Mouse (Mus musculus) CD4-positive, CD25-positive, alpha-beta regulatory T cell, adult 4 months (primary cell): ENCODE results near the gene Stx4a. TPM values are rescaled to one million over a fixed set of nuclear protein-coding genes. Genes with fewer than 3 reads are reported as not detected.
"Not testable (repeated sequence)": the region's sequence is repeated elsewhere in the genome, so short reads cannot be mapped to it uniquely, and the experiment has no call there.

Experiments used
- ATAC-seq: one replicate; pipeline ENCODE4 v1.8.0; 2017
- polyA plus RNA-seq, 2 experiments: library from polyadenylated mRNA; unstranded; fragments of 100-300 nt; shearing (Covaris generic); gene quantifications; one replicate each; pipeline ENCODE4 v1.2.1; 2017

Gene Stx4a
- polyA plus RNA-seq, 2 experiments from 2014 or later, result 62.0 to 110 TPM

- ATAC-seq, result no peak
Observed at GRCm38 (mm10) chr7:127869149-127869810, 45.2 kb downstream of the Stx4a start.

GRCm38 (mm10) chr7:127870136-127870821 lies 46.2 kb downstream of the Stx4a start:
- no peak for ATAC-seq

GRCm38 (mm10) chr7:127874812-127875626 lies 50.9 kb downstream of the Stx4a start:
- ATAC-seq, result peak; percentile 5

- peak; percentile 73 for ATAC-seq
Observed at GRCm38 (mm10) chr7:127875627-127876001, 51.5 kb downstream of the Stx4a start.

- ATAC-seq, result peak; percentile 58
Observed at GRCm38 (mm10) chr7:127876041-127876466, 52.0 kb downstream of the Stx4a start, which contains the start of gene Zfp646. Gene Zfp646 (plus strand): TSS chr7:127876221.

- ATAC-seq, result peak; percentile 55
Observed at GRCm38 (mm10) chr7:127876467-127877348, 52.6 kb downstream of the Stx4a start, which contains the start of gene Zfp668. Gene Zfp668 (minus strand): TSS chr7:127876828.

GRCm38 (mm10) chr7:127879301-127879700 lies 55.2 kb downstream of the Stx4a start:
- no peak for ATAC-seq

GRCm38 (mm10) chr7:127880431-127880830 lies 56.3 kb downstream of the Stx4a start:
- no peak for ATAC-seq

GRCm38 (mm10) chr7:127885951-127886350 lies 61.9 kb downstream of the Stx4a start:
- ATAC-seq, result no peak

GRCm38 (mm10) chr7:127886551-127886950 lies 62.5 kb downstream of the Stx4a start:
- ATAC-seq, result no peak

- ATAC-seq, result no peak
Observed at GRCm38 (mm10) chr7:127887191-127887590, 63.1 kb downstream of the Stx4a start.

- no peak for ATAC-seq
Observed at GRCm38 (mm10) chr7:127887781-127888180, 63.7 kb downstream of the Stx4a start.

GRCm38 (mm10) chr7:127888821-127889220 lies 64.7 kb downstream of the Stx4a start:
- no peak for ATAC-seq

GRCm38 (mm10) chr7:127890798-127891197 lies 66.7 kb downstream of the Stx4a start, which contains the start of gene Prss53:
Gene Prss53 (minus strand): TSS chr7:127890970.
- no peak for ATAC-seq

- ATAC-seq, result no peak
Observed at GRCm38 (mm10) chr7:127894480-127894879, 70.4 kb downstream of the Stx4a start.

GRCm38 (mm10) chr7:127895442-127895841 lies 71.3 kb downstream of the Stx4a start, which contains the start of the genes Gm21974 and Vkorc1:
Gene Gm21974 (minus strand): TSS chr7:127895454.
Gene Vkorc1 (minus strand): TSS chr7:127895617.
- peak; percentile 95 for ATAC-seq

GRCm38 (mm10) chr7:127895891-127896290 lies 71.8 kb downstream of the Stx4a start:
- ATAC-seq, result not testable (repeated sequence)

- ATAC-seq, result no peak
Observed at GRCm38 (mm10) chr7:127896384-127896783, 72.3 kb downstream of the Stx4a start.

GRCm38 (mm10) chr7:127897542-127897941 lies 73.4 kb downstream of the Stx4a start:
- ATAC-seq, result no peak

GRCm38 (mm10) chr7:127898179-127898956 lies 74.3 kb downstream of the Stx4a start:
- ATAC-seq, result no peak
